Comparison of ENCODE assay signal across 21 mouse cellular contexts in genomic region chr9:57559568-57559967, GRCm38 (mm10). TPM values are rescaled to one million over a fixed set of nuclear protein-coding genes. Genes with fewer than 3 reads are reported as not detected.
DNase-seq lines count a peak whose midpoint lies in the region; ATAC-seq and TF ChIP-seq lines count a peak whose summit lies in the region.
"Had no signal": no experiment of that assay in that cellular context is flagged by ENCODE, and none has a peak within 500 bp of the region (broad histone marks: within the 10 kb centered on the region; RNA-seq: fewer than 3 reads in every experiment).

No protein-coding gene starts in this region.

- peak overlapping the region; percentile 55 for H3K4me3 ChIP-seq in testis, adult 2 months (ENCODE audit: control insufficient read depth, low read depth, low read length)
- no peak overlapping the region for H3K4me3 ChIP-seq in MEL (ENCODE audit: control insufficient read depth in 1 of 2, insufficient read depth in 1 of 2, low read depth in 2 of 2, low read length in 2 of 2)
- H3K4me3 ChIP-seq in macrophage (ENCODE audit: inconsistent target) = no peak overlapping the region
- H3K4me3 ChIP-seq in kidney, embryonic 15.5 days (replicated peaks) = no peak overlapping the region

- no peak overlapping the region for H3K9ac ChIP-seq in MEL (ENCODE audit: control insufficient read depth, low read depth, low read length, poor library complexity, severe bottlenecking)
- no peak overlapping the region for H3K9ac ChIP-seq in kidney, embryonic 15.5 days
- H3K9ac ChIP-seq: embryonic facial prominence, embryonic 12.5 days had no signal

- 33% methylated on average over 1 of the region's 2 CpGs for WGBS in macrophage (ENCODE audit: missing documents)
- WGBS in kidney, embryonic 15.5 days = 85% methylated on average over 2 of the region's 2 CpGs

- no peaks in the 10 kb centered on the region for H3K36me3 ChIP-seq in testis, adult 2 months (ENCODE audit: control insufficient read depth, insufficient read depth, low read length)
- H3K36me3 ChIP-seq in MEL (ENCODE audit: control insufficient read depth in 1 of 2, insufficient read depth in 2 of 2, low read length in 2 of 2) = peaks cover 2 to 22% of the 10 kb centered on the region in 2 experiments
- H3K36me3 ChIP-seq in macrophage (ENCODE audit: inconsistent target) = no peaks in the 10 kb centered on the region
- no peaks in the 10 kb centered on the region for H3K36me3 ChIP-seq in kidney, embryonic 15.5 days
- H3K36me3 ChIP-seq: embryonic facial prominence, embryonic 12.5 days; forebrain, embryonic 15.5 days had no signal

- TF ChIP-seq CTCF in testis, adult 2 months (IDR thresholded peaks at IDR 0.05; ENCODE audit: control insufficient read depth, insufficient read depth, insufficient replicate concordance, low read depth, low read length) = no peak
- TF ChIP-seq CTCF in MEL (IDR thresholded peaks at IDR 0.05 in 2 of 3, conservative IDR thresholded peaks at IDR 0.05 in 1 of 3; ENCODE audit: control insufficient read depth in 1 of 3, insufficient read depth in 1 of 3, low read depth in 2 of 3, low read length in 3 of 3, poor library complexity in 1 of 3, severe bottlenecking in 1 of 3) = no peak

- H3K79me2 ChIP-seq in MEL (ENCODE audit: control insufficient read depth, insufficient read depth, low read length, poor library complexity) (peaks cover 18% of the 10 kb centered on the region), macrophage (ENCODE audit: inconsistent target) (peaks cover 28% of the 10 kb centered on the region)

- TF ChIP-seq POLR2A in testis, adult 2 months (IDR thresholded peaks at IDR 0.05; ENCODE audit: control insufficient read depth, low read depth, low read length) = no peak
- no peak for TF ChIP-seq POLR2A in MEL (IDR thresholded peaks at IDR 0.05; ENCODE audit: control insufficient read depth in 1 of 2, insufficient read depth in 1 of 2, low read depth in 1 of 2, low read length in 2 of 2, poor library complexity in 1 of 2)

- TF ChIP-seq EP300 in MEL (IDR thresholded peaks at IDR 0.05; ENCODE audit: low read depth in 1 of 2, low read length in 2 of 2) = no peak

- no peaks in the 10 kb centered on the region for H3K27me3 ChIP-seq in testis, adult 2 months (ENCODE audit: control insufficient read depth, insufficient read depth, low read length)
- H3K27me3 ChIP-seq in MEL (ENCODE audit: control insufficient read depth in 1 of 2, insufficient read depth in 2 of 2, low read length in 2 of 2) = no peaks in the 10 kb centered on the region
- H3K27me3 ChIP-seq in kidney, embryonic 15.5 days = no peaks in the 10 kb centered on the region
- H3K27me3 ChIP-seq: embryonic facial prominence, embryonic 12.5 days; forebrain, embryonic 15.5 days had no signal

- peaks cover 9% of the 10 kb centered on the region for H3K4me1 ChIP-seq in testis, adult 2 months (ENCODE audit: control insufficient read depth, insufficient read depth, low read length)
- peaks cover 2 to 28% of the 10 kb centered on the region in 2 experiments for H3K4me1 ChIP-seq in MEL (ENCODE audit: control insufficient read depth in 1 of 2, insufficient read depth in 2 of 2, low read length in 2 of 2)
- H3K4me1 ChIP-seq in kidney, embryonic 15.5 days = peaks cover 39% of the 10 kb centered on the region

- no peak for DNase-seq in testis, postnatal 14 days (ENCODE audit: low spot score)
- DNase-seq in MEL (ENCODE audit: low read depth, low spot score) = no peak
- no peak for DNase-seq in retina, postnatal 1 day
- DNase-seq: adrenal gland, adult 2 months; adrenal gland, postnatal 10 days; adrenal gland, postnatal 25 days; cerebellum, adult 11 months; cerebellum, adult 18-20 months; cerebellum, adult 8-10 months; cerebellum, postnatal 10 days; cerebellum, postnatal 36 days; embryo, embryonic 11 days; forebrain, postnatal 0 days had no signal

- no peak overlapping the region for H3K4me2 ChIP-seq in kidney, embryonic 15.5 days

- no peaks in the 10 kb centered on the region for H3K9me3 ChIP-seq in MEL (replicated peaks; ENCODE audit: insufficient read depth, low read length)
- H3K9me3 ChIP-seq in kidney, embryonic 15.5 days (replicated peaks) = no peaks in the 10 kb centered on the region
- H3K9me3 ChIP-seq: embryonic facial prominence, embryonic 10.5 days; embryonic facial prominence, embryonic 12.5 days; forebrain, embryonic 13.5 days; forebrain, embryonic 15.5 days; G1E had no signal

- H3K27ac ChIP-seq in testis, adult 2 months (ENCODE audit: control insufficient read depth, insufficient read depth, low read depth, low read length) = no peak overlapping the region
- H3K27ac ChIP-seq in MEL (ENCODE audit: control insufficient read depth, low read depth, low read length) (no peak overlapping the region), macrophage (peak overlapping the region; percentile 77)
- no peak overlapping the region for H3K27ac ChIP-seq in kidney, embryonic 15.5 days
- H3K27ac ChIP-seq: embryonic facial prominence, embryonic 12.5 days had no signal

- ATAC-seq in kidney, embryonic 15.5 days (replicated peaks; ENCODE audit: low FRiP score) = no peak

- TF ChIP-seq RAD21 in MEL (IDR thresholded peaks at IDR 0.05; ENCODE audit: low read depth, low read length) = no peak

TF ChIP-seq in MEL, 35 proteins besides CTCF, POLR2A, EP300 and RAD21 (continues in another document):
- TF ChIP-seq USF2 (IDR thresholded peaks at IDR 0.05; ENCODE audit: borderline replicate concordance in 1 of 2, insufficient read depth in 1 of 2, low read depth in 1 of 2, low read length in 2 of 2) = no peak
- no peak for TF ChIP-seq CHD2 (IDR thresholded peaks at IDR 0.05; ENCODE audit: low read length)
- peak; percentile 46 for TF ChIP-seq ZNF384 (IDR thresholded peaks at IDR 0.05; ENCODE audit: low read depth, low read length)

RNA-seq across cellular contexts. Expression of gene Scamp2, which starts 1.2 kb away (rescaled TPM):
- polyA plus RNA-seq in testis, adult 2 months (2012; rRNA removed) = 465 and 495 TPM in 2 replicates
- 32.4 and 35.4 TPM in 2 replicates for total RNA-seq in MEL (2012; rRNA removed)
- polyA plus RNA-seq in MEL (2012; ENCODE audit: insufficient read depth in 1 of 2, insufficient read length in 2 of 2, low read depth in 1 of 2, low replicate concordance in 2 of 2, missing spikeins in 1 of 2) (10 to 100 TPM in 1 of 2 experiments, not detected in 1; 51.4 TPM), macrophage (2018) (90.8 to 189 TPM (median 140 TPM) in 3 replicates)
- 100 to 1,000 TPM in 12 of 26 experiments, 10 to 100 TPM in 14; 36.1 to 197 (median 92.2) TPM for total RNA-seq in macrophage (2018; cell fraction: chromatin; rRNA removed)
- total RNA-seq in macrophage (2018; cell fraction: cytosol; rRNA removed) = 100 to 1,000 TPM; 134 to 249 (median 184) TPM
- total RNA-seq in macrophage (2018; cell fraction: nucleus; rRNA removed) = 100 to 1,000 TPM in 23 of 26 experiments, 10 to 100 TPM in 3; 90.1 to 273 (median 166) TPM
- polyA plus RNA-seq in kidney, embryonic 15.5 days (2015; fragmentation: Nextera tagmentation; extraction: Ambion mirVana) = 74.5 and 85.5 TPM in 2 replicates

RNA-seq across cellular contexts. Expression of gene Mpi, which starts 7.0 kb away (rescaled TPM):
- 268 and 282 TPM in 2 replicates for polyA plus RNA-seq in testis, adult 2 months (2012; rRNA removed)
- total RNA-seq in MEL (2012; rRNA removed) = 24.3 and 25.9 TPM in 2 replicates
- 10 to 100 TPM in 1 of 2 experiments, not detected in 1; 37.7 TPM for polyA plus RNA-seq in MEL (2012; ENCODE audit: insufficient read depth in 1 of 2, insufficient read length in 2 of 2, low read depth in 1 of 2, low replicate concordance in 2 of 2, missing spikeins in 1 of 2)
- total RNA-seq in macrophage (2018; cell fraction: chromatin; rRNA removed) = 100 to 1,000 TPM in 1 of 26 experiments, 10 to 100 TPM in 20, 1 to 10 TPM in 5; 4.2 to 108 (median 38.6) TPM
- 10 to 100 TPM; 11.2 to 33.5 (median 18.7) TPM for total RNA-seq in macrophage (2018; cell fraction: cytosol; rRNA removed)
- total RNA-seq in macrophage (2018; cell fraction: nucleus; rRNA removed) = 10 to 100 TPM in 24 of 26 experiments, 1 to 10 TPM in 2; 6.2 to 65.3 (median 32.2) TPM
- polyA plus RNA-seq in macrophage (2018) = 16.5 to 25.5 TPM (median 20.0 TPM) in 3 replicates
- polyA plus RNA-seq in kidney, embryonic 15.5 days (2015; fragmentation: Nextera tagmentation; extraction: Ambion mirVana) = 51.9 and 53.3 TPM in 2 replicates

RNA-seq across cellular contexts. Expression of gene Fam219b, which starts 22.2 kb away (rescaled TPM):
- polyA plus RNA-seq in testis, adult 2 months (2012; rRNA removed) = 2.3 and 2.8 TPM in 2 replicates
- 12.7 and 16.4 TPM in 2 replicates for total RNA-seq in MEL (2012; rRNA removed)
- polyA plus RNA-seq in MEL (2012; ENCODE audit: insufficient read depth in 1 of 2, insufficient read length in 2 of 2, low read depth in 1 of 2, low replicate concordance in 2 of 2, missing spikeins in 1 of 2) = 10 to 100 TPM in 1 of 2 experiments, not detected in 1; 12.8 TPM
- total RNA-seq in macrophage (2018; cell fraction: chromatin; rRNA removed) = 10 to 100 TPM in 15 of 26 experiments, 1 to 10 TPM in 11; 3.6 to 67.2 (median 11.0) TPM
- total RNA-seq in macrophage (2018; cell fraction: cytosol; rRNA removed) = 10 to 100 TPM in 17 of 26 experiments, 1 to 10 TPM in 9; 5.3 to 20.2 (median 14.4) TPM
- 10 to 100 TPM in 15 of 26 experiments, 1 to 10 TPM in 11; 3.8 to 42.8 (median 12.3) TPM for total RNA-seq in macrophage (2018; cell fraction: nucleus; rRNA removed)
- 11.2 to 20.8 TPM (median 15.2 TPM) in 3 replicates for polyA plus RNA-seq in macrophage (2018)
- polyA plus RNA-seq in kidney, embryonic 15.5 days (2015; fragmentation: Nextera tagmentation; extraction: Ambion mirVana) = 18.1 and 19.0 TPM in 2 replicates

RNA-seq across cellular contexts. Expression of gene Ulk3, which starts 29.7 kb away (rescaled TPM):
- 9.2 and 9.5 TPM in 2 replicates for polyA plus RNA-seq in testis, adult 2 months (2012; rRNA removed)
- 4.3 and 5.0 TPM in 2 replicates for total RNA-seq in MEL (2012; rRNA removed)
- polyA plus RNA-seq in MEL (2012; ENCODE audit: insufficient read depth in 1 of 2, insufficient read length in 2 of 2, low read depth in 1 of 2, low replicate concordance in 2 of 2, missing spikeins in 1 of 2) (10 to 100 TPM in 1 of 2 experiments, not detected in 1; 11.9 TPM), macrophage (2018) (6.1 to 12.5 TPM (median 6.5 TPM) in 3 replicates)
- 100 to 1,000 TPM in 7 of 26 experiments, 10 to 100 TPM in 19; 19.9 to 114 (median 65.5) TPM for total RNA-seq in macrophage (2018; cell fraction: chromatin; rRNA removed)
- total RNA-seq in macrophage (2018; cell fraction: cytosol; rRNA removed) = 10 to 100 TPM in 7 of 26 experiments, 1 to 10 TPM in 19; 5.4 to 12.8 (median 8.9) TPM
- 10 to 100 TPM; 10.9 to 71.5 (median 34.3) TPM for total RNA-seq in macrophage (2018; cell fraction: nucleus; rRNA removed)
- 16.9 and 18.8 TPM in 2 replicates for polyA plus RNA-seq in kidney, embryonic 15.5 days (2015; fragmentation: Nextera tagmentation; extraction: Ambion mirVana)

RNA-seq across cellular contexts. Expression of gene Cox5a, which starts 38.5 kb away (rescaled TPM):
- 335 and 344 TPM in 2 replicates for polyA plus RNA-seq in testis, adult 2 months (2012; rRNA removed)
- total RNA-seq in MEL (2012; rRNA removed) = 364 and 367 TPM in 2 replicates
- polyA plus RNA-seq in MEL (2012; ENCODE audit: insufficient read depth in 1 of 2, insufficient read length in 2 of 2, low read depth in 1 of 2, low replicate concordance in 2 of 2, missing spikeins in 1 of 2) (100 to 1,000 TPM in 1 of 2 experiments, not detected in 1; 400 TPM), macrophage (2018) (93.1 to 404 TPM (median 403 TPM) in 3 replicates)
- total RNA-seq in macrophage (2018; cell fraction: chromatin; rRNA removed) = 100 to 1,000 TPM in 1 of 26 experiments, 10 to 100 TPM in 25; 39.5 to 113 (median 62.9) TPM
- total RNA-seq in macrophage (2018; cell fraction: cytosol; rRNA removed) = 100 to 1,000 TPM; 214 to 682 (median 384) TPM
- total RNA-seq in macrophage (2018; cell fraction: nucleus; rRNA removed) = 100 to 1,000 TPM in 14 of 26 experiments, 10 to 100 TPM in 12; 58.3 to 250 (median 112) TPM
- polyA plus RNA-seq in kidney, embryonic 15.5 days (2015; fragmentation: Nextera tagmentation; extraction: Ambion mirVana) = 673 and 729 TPM in 2 replicates
